Mouse (Mus musculus) hindlimb bud, embryonic 11.5 days (tissue): ENCODE results near the gene Maco1.

Experiments used
- DNase-seq: peaks from one replicate; pipeline ENCODE4 v3.0.0-alpha.2; 2012; ENCODE audit warnings: low read depth, low spot score; ENCODE audit errors: extremely low spot score

The Maco1 gene

GRCm38 (mm10) chr4:134775234-134775944 is 77.8 kb downstream of the Maco1 start:
- no peak for DNase-seq

DNA sequence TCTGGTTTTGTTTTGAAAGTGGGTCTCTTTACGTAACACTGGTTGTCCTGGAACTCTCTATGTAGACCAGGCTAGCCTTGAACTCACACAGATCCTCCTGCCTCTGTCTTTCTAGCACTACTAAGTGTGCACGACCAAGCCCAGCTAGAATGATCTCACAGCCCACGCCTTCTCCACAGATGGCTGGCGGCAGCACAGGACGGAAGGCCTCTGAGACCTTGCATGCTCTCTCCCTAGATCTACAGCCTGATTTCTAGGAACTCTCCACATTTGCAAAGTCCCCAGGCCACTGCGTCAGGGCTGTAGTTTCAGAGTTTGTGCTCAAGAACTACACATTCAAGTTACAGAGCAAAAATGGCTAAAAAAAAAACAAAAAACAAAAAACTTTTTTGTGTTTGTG is 79.0 kb downstream of the Maco1 start:
- no peak for DNase-seq

- no peak for DNase-seq
These were observed 80.1 kb downstream of the Maco1 start for GRCm38 (mm10) chr4:134772805-134773674.

- DNase-seq: no peak
These were observed 83.3 kb downstream of the Maco1 start for GRCm38 (mm10) chr4:134769891-134770290.

GRCm38 (mm10) chr4:134769081-134769811 is 83.9 kb downstream of the Maco1 start:
- no peak for DNase-seq

DNA sequence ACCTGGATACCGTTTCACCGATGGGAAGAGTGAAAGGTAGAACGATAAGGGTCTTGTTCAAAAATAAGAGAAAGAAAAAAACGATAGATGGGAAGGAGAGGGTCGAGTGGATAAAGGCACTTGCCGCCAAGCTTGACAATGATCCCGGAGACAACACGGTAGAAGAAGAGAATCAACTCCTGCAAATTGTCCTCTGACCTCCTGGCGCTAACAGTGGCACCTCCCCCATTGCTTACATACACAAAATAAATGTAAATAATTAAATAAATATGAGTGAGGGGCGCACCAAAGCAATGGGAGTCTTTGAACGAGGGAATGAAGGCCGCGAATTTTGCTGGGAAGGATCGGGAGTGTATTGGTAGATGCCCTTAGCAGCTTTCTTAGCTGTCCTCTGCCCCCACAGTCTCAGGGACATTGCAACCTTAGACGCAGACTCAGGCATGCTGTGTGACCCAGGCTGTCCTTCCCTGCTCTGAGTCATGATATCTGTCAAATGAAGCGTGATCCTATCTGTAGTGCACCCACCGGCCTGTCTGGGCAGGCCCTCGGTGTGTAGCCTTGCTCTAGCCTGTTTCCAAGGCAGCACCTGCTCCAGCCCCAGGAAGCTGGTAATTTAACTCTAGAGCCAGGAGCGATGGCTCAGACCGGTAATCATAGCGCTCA is 84.8 kb downstream of the Maco1 start:
- DNase-seq: no peak

- no peak for DNase-seq
These were observed 85.5 kb downstream of the Maco1 start, which contains the start of gene Ldlrap1 for GRCm38 (mm10) chr4:134767426-134768225. TSS of gene Ldlrap1 (minus strand) at chr4:134768024.

GRCm38 (mm10) chr4:134766904-134767425 is 86.2 kb downstream of the Maco1 start:
- DNase-seq: no peak

- no peak for DNase-seq
These were observed 86.9 kb downstream of the Maco1 start for GRCm38 (mm10) chr4:134766277-134766676.

DNA sequence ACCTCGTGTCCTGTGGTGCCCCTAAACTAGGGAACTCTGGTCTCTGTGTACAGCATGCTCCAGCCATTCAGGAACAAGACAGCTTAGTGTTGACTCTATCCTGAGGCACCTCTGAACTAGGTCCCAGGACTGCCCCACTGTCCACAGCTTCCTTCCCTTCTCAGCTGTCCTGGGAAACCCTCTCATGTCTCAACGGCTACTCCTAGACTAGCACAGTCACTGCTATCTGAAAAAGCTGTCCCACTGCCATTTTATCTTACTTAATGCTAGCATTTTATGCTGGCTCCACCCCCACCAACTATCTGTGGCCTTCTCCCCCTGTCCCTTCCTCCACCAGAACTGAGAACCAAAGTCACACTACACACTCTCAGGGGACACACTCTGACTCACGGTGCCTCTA is 88.8 kb downstream of the Maco1 start:
- DNase-seq: no peak

GRCm38 (mm10) chr4:134762360-134762759 is 90.8 kb downstream of the Maco1 start:
- DNase-seq: no peak

- DNase-seq: no peak
These were observed 92.3 kb downstream of the Maco1 start for GRCm38 (mm10) chr4:134760793-134761201.

GRCm38 (mm10) chr4:134760281-134760680 is 92.9 kb downstream of the Maco1 start:
- DNase-seq: no peak

GRCm38 (mm10) chr4:134759564-134759963 is 93.6 kb downstream of the Maco1 start:
- DNase-seq: no peak

GRCm38 (mm10) chr4:134758922-134759321 is 94.2 kb downstream of the Maco1 start:
- DNase-seq: no peak

- no peak for DNase-seq
These were observed 94.8 kb downstream of the Maco1 start for GRCm38 (mm10) chr4:134758367-134758766.

GRCm38 (mm10) chr4:134756953-134757352 is 96.2 kb downstream of the Maco1 start:
- DNase-seq: no peak

- DNase-seq: no peak
These were observed 98.2 kb downstream of the Maco1 start for GRCm38 (mm10) chr4:134754941-134755340.

DNA sequence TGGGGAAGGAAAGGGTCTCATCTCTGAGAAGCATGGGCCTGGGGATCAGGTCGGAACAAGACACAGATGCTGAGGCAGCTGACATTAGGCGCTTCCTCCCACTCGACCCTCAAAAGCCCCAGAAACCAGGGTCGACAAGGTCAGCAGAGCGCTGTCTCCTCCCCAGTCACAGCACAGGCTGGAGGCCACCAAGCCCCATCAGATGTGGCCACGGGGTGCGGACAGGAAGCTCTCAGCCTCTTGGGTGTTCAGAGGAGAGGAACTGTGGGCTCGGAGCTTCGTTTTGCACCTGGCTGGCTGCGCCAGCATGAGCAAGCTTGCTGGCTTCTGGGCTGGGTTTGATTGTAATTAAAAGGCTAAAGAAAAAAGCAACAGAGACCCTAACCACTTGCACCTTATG is 98.8 kb downstream of the Maco1 start:
- DNase-seq: no peak
